Mouse (Mus musculus) spleen, adult 18-20 months (tissue): ENCODE results near the gene Ppp1r9a.

ENCODE experiments used
- DNase-seq, 2 experiments: peaks; one replicate each; pipeline ENCODE4 v3.0.0; 2022; ENCODE audit warnings: mixed read lengths in 2 of 2

The Ppp1r9a gene

GRCm38 (mm10) chr6:4962197-4962596, 59.5 kb downstream of the Ppp1r9a start:
- DNase-seq = no peak

- no peak for DNase-seq
Measured at GRCm38 (mm10) chr6:4963049-4963448, 60.3 kb downstream of the Ppp1r9a start.

- DNase-seq = no peak
Measured at GRCm38 (mm10) chr6:4967236-4967635, 64.5 kb downstream of the Ppp1r9a start.

- no peak for DNase-seq
Measured at GRCm38 (mm10) chr6:4971229-4971628, 68.5 kb downstream of the Ppp1r9a start.

- DNase-seq = no peak
Measured at GRCm38 (mm10) chr6:4972808-4973207, 70.1 kb downstream of the Ppp1r9a start.

- no peak for DNase-seq
Measured at GRCm38 (mm10) chr6:4973337-4973736, 70.6 kb downstream of the Ppp1r9a start.

GRCm38 (mm10) chr6:4977515-4977914, 74.8 kb downstream of the Ppp1r9a start:
- no peak for DNase-seq

- DNase-seq = no peak
Measured at GRCm38 (mm10) chr6:4978249-4978648, 75.5 kb downstream of the Ppp1r9a start.

- DNase-seq = no peak
Measured at GRCm38 (mm10) chr6:4978897-4979296, 76.2 kb downstream of the Ppp1r9a start.

GRCm38 (mm10) chr6:4980113-4980512, 77.4 kb downstream of the Ppp1r9a start:
- DNase-seq = no peak

GRCm38 (mm10) chr6:4982686-4983162, 80.0 kb downstream of the Ppp1r9a start:
- DNase-seq = no peak

GRCm38 (mm10) chr6:4985668-4986067, 83.0 kb downstream of the Ppp1r9a start:
- DNase-seq = no peak

- no peak for DNase-seq
Measured at GRCm38 (mm10) chr6:4987084-4987483, 84.4 kb downstream of the Ppp1r9a start.

GRCm38 (mm10) chr6:4988688-4989087, 86.0 kb downstream of the Ppp1r9a start:
- DNase-seq = no peak

GRCm38 (mm10) chr6:4992308-4992707, 89.6 kb downstream of the Ppp1r9a start:
- no peak for DNase-seq

GRCm38 (mm10) chr6:4993600-4994160, 91.0 kb downstream of the Ppp1r9a start:
- DNase-seq = no peak

GRCm38 (mm10) chr6:4994161-4994919, 91.6 kb downstream of the Ppp1r9a start:
- DNase-seq = no peak

- no peak for DNase-seq
Measured at GRCm38 (mm10) chr6:4997599-4997998, 94.9 kb downstream of the Ppp1r9a start.

GRCm38 (mm10) chr6:4998929-4999328, 96.2 kb downstream of the Ppp1r9a start:
- DNase-seq = no peak

- DNase-seq = no peak
Measured at GRCm38 (mm10) chr6:5000788-5001187, 98.1 kb downstream of the Ppp1r9a start.

GRCm38 (mm10) chr6:5005491-5006275, 103.0 kb downstream of the Ppp1r9a start:
- DNase-seq = no peak

GRCm38 (mm10) chr6:5006283-5006946, 103.7 kb downstream of the Ppp1r9a start:
- no peak for DNase-seq

GRCm38 (mm10) chr6:5008166-5008565, 105.4 kb downstream of the Ppp1r9a start:
- no peak for DNase-seq
